Mouse (Mus musculus) heart, postnatal 25 days (tissue): ENCODE measurements around the gene Dppa2. TPM values are rescaled to one million over a fixed set of nuclear protein-coding genes. Genes with fewer than 3 reads are reported as not detected.

ENCODE experiments used
- DNase-seq: peaks from one replicate; pipeline ENCODE4 v3.0.0; 2022; ENCODE audit warnings: low spot score
- intact Hi-C: fragments of 180-260 bp; cut with DNase I; formaldehyde crosslinking; loops from one replicate; pipeline ENCODE4 v1.15.1; 2025
- total RNA-seq, 2 experiments: library from RNA; stranded (reverse); gene quantifications; 2 replicates each; pipeline ENCODE4 v1.2.3; 2021

Gene Dppa2
- total RNA-seq, 2 experiments from 2014 or later, result not detected

GRCm38 (mm10) chr16:48331822-48332221 lies 28.1 kb downstream of the Dppa2 start:
- intact Hi-C loops, result no loop called here

GRCm38 (mm10) chr16:48335326-48335725 lies 31.6 kb downstream of the Dppa2 start:
- intact Hi-C loops, result no loop called here
- no peak for DNase-seq

More at GRCm38 (mm10) chr16:48331822-48332221, 28.1 kb downstream of the Dppa2 start:
- no peak for DNase-seq

- intact Hi-C loops, result no loop called here
- DNase-seq, result no peak
Observed at GRCm38 (mm10) chr16:48344193-48344592, 40.5 kb downstream of the Dppa2 start.

GRCm38 (mm10) chr16:48347246-48347645 lies 43.5 kb downstream of the Dppa2 start:
- intact Hi-C loops, result no loop called here
- DNase-seq, result no peak

GRCm38 (mm10) chr16:48355716-48356115 lies 52.0 kb downstream of the Dppa2 start:
- DNase-seq, result no peak
- intact Hi-C loops, result no loop called here

GRCm38 (mm10) chr16:48356417-48356816 lies 52.7 kb downstream of the Dppa2 start:
- peak; percentile 3 for DNase-seq
- intact Hi-C loops, result no loop called here

GRCm38 (mm10) chr16:48360887-48361286 lies 57.2 kb downstream of the Dppa2 start:
- DNase-seq, result no peak
- intact Hi-C loops, result no loop called here

- DNase-seq, result no peak
- intact Hi-C loops, result no loop called here
Observed at GRCm38 (mm10) chr16:48366801-48367200, 63.1 kb downstream of the Dppa2 start.

- no peak for DNase-seq
- intact Hi-C loops, result no loop called here
Observed at GRCm38 (mm10) chr16:48368096-48368495, 64.4 kb downstream of the Dppa2 start.

Other genes starting within 250 kb of the Dppa2 start
- gene Dppa4, start 20.2 kb upstream of the Dppa2 start, total RNA-seq, result not detected
- not detected for gene Gm5485, start 108.5 kb downstream of the Dppa2 start, total RNA-seq
- not detected for gene Morc1, start 127.3 kb downstream of the Dppa2 start, total RNA-seq